Mouse (Mus musculus): ENCODE measurements around the gene Wbp2. TPM values are rescaled to one million over a fixed set of nuclear protein-coding genes. Genes with fewer than 3 reads are reported as not detected.

Gene Wbp2
- total RNA-seq, 2 experiments from 2014 or later = 70.1 to 71.0 TPM

DNA sequence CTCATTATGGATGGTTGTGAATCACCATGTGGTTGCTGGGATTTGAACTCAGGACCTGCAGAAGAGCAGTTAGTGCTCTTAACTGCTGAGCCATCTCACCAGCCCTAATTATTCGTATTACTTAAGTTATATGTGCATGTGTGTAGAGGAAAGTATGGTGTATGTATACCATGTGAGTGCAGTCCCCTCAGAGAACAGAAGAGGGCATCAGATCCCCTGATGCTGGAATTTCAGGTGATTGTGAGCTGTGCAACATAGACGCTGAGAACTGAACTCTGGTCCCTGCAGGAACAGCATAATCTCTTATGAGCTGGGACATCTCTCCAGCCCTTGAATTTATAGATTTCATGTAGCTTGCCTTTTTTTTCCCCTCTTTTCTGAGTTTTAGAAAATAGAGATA is 45.0 kb downstream of the Wbp2 start:
- intact Hi-C loops (cut with DNase I) = no loop called here
- no peak for DNase-seq

DNA sequence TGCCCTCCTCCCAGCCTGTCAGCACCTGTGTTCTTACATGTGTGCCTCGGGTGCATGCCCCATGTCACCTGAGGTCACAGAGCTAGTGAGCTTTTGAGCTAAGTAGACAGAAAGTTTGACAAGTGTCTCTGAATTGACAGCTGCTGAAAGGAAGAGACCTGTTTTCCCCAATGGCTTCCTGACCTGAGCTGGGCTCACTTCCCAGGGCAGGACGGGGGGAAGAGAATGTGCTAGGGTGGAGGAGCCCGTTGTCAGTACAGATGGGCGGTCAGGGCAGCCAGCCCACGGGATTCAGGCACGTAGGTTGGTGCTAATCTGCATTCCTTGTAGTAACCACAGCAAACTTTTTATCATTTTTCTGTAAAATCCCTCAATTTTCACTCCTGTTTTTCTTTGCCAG is 46.2 kb downstream of the Wbp2 start:
- no peak for DNase-seq

DNA sequence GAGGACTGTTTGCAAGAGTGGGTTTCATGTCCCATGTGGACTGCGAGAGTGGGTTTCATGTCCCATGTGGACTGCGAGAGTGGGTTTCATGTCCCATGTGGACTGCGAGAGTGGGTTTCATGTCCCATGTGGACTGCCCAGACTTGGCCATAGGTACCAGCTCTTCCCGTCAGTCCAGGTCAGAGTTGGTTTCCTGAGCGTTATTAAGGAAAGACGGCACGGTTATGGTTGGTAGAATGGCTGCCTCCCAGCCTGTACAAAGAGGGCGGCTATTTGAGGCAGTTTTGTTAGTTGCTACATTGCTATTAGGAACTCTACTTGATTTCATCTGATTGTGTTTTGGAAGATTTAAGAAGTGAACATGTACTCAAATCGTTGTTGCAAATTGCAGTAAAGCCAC is 49.0 kb downstream of the Wbp2 start:
- intact Hi-C loops (cut with DNase I) = loop anchor here (5.0 kb wide), 1 partner anchor 44 kb away; no protein-coding TSS in a partner anchor
- no peak for DNase-seq

More for the DNA sequence above, 46.2 kb downstream of the Wbp2 start:
- intact Hi-C loops (cut with DNase I) = no loop called here

DNA sequence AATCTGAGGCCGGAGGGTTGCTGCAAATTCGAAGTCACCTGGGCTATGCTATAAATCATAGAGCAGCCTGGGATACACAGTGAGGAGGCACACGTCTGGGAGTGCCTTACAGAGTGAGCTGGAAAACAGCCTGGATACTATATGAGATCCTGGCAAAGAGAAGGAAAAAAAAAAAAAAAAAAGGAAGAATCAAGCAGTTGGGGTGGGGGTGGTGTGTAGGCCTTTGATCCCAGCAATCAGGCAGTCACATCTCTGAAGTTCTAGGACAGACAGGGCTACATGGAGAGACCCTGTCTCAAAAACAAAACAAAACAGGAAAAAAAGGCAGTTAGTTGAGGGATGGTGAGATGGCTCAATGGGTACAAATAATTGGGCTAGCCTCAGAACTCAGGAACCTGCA is 50.1 kb downstream of the Wbp2 start:
- no peak for DNase-seq
- intact Hi-C loops (cut with DNase I) = loop anchor here (5.0 kb wide), 1 partner anchor 46 kb away; no protein-coding TSS in a partner anchor

DNA sequence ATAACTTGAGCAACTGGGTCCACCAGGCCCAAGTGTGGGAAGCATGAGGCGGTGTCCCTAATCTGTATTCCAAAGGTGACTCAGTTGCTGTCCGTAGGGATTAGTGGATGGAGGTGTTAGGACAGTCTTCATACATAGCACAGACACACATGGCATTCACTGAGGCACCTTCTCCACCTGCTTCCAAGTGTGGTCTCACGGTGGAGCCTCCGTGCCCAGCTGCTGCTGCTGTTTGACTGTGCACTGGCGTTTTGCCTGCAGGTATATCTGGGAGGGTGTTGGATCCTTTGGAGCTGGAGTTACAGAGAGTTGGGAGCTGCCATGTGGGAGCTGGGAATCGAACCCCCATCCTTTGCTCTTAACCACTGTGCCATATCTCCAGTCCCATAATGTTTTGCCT is 52.2 kb downstream of the Wbp2 start:
- DNase-seq = no peak
- intact Hi-C loops (cut with DNase I) = no loop called here

DNA sequence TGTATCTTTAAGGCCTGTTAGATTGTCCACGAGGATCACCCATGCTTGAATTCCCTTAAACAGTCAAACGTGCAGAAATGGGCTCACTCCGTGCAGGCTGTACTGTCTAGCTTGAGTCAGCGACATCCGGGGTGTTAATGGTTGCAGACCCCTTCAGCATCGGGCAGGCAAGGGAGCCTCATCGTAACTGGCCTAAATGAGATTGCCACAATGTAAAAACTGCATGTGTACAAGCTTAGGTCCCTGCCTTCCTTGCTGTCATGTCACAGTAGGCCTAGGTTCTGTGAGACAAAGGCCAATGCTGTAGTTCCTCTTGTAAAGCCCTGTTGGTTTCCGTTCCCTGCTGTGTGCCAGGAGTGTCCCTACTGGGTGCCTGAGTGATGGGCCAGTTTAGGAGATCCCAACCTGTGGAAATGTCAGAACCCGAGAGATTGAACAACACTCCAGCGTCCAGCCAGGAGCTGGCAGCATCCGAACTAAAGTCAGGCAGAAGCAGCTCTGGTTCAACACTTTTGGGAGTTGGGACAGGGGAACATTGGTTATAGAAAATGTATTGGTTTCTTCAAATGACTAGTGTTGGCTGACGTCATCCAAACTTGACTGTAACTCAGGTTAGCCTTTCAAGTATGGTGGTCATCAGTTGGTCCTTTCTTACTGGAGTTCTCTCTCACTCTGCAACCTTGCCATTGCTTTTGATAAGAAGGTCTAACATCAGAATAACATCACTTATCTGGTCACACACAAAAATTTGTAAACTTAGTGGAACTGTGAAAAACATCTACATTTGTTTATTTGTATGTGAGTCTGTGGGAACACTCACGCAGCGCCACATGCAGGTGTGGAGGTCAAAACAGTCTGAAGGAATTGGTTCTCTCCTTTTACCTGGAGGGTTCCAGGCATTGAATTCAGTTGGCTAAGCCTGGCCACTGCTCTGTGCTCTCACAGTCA is 55.6 kb downstream of the Wbp2 start:
- intact Hi-C loops (cut with DNase I) = loop anchor here (2.0 kb wide), 1 partner anchor 460 kb away; no protein-coding TSS in a partner anchor
- DNase-seq = no peak

DNA sequence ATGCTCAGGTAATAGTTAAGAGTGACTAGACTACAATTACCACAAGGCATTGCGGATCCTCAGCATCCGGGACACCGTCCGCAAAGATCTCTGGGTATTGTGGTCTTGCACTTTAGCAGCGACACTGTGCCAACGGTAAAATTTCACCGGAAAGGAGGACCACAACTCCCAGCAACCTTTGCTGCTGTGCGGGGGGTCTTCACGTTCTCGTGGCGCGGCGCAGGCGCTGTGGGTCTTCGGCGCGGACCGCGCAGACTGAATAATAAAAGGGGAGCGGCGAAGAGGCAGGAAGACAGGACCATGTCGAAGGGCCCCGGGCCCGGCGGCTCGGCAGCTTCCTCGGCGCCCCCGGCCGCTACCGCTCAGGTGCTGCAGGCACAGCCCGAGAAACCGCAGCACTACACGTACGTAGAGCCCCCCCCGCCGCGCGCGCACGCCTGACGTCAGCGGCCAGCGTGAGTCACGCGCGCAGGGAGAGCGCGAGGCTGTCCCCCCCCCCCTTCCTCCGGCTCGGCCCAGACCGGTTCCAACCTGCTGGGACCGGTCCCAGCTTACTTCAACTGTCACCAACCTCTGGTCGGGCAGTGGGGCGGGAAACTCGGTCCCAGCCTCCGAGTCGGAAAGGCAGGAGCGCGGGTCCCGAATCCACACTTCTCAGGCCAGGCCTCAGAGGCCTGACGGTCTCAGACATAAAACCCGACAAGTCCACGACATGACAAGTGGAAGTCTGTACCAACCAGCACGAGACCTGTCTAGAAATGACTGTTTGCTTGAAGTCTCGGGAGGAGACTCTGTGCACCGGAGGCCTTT is 56.5 kb downstream of the Wbp2 start, which contains the start of gene Unk:
Gene Unk (plus strand): TSS at position 235 of the 810 bp plus-strand sequence.
- intact Hi-C loops (cut with DNase I) = loop anchor here (2.0 kb wide), 1 partner anchor 461 kb away; no protein-coding TSS in a partner anchor
- peak; percentile 95 to 97 for DNase-seq

DNA sequence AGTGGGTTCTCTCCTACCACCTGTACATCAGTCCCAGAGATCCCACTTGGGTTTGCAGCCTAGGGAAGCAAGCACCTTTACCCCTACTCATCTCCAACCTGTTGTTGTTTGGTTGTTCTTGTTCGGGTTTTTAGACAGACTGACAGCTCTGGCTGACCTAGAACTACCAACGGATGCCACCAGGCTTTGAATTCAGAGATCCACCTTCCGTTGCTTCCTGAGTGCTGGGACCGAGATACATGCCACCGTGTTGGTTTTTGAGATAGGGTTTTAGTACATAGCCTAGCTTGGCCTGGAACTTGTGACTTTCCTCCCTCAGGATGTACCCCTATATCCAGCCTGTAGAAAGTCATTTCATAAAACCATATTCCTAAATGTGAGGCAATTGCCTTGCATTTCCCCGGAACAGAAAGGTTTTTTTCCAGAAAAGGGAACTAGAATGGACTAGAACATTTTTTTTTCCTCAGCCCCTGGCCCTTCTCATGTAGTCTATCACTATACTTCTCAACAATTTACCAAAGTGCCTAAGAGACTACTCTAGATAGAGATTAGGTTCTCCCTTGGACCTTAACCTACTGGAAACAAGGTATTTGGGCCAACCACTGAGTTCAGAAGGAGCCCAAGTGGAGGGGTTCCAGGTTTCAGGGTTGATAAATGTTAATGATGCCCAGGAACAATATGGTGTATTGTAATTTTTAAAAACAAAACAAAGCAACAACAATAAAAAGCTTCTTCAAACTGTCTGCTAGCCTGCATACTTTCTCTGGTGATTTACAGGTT is 57.5 kb downstream of the Wbp2 start:
- no peak for DNase-seq
- intact Hi-C loops (cut with DNase I) = no loop called here

Other genes starting within 250 kb of the Wbp2 start
- gene Myo15b, start 228.6 kb downstream of the Wbp2 start, total RNA-seq (2021) = not detected
- under 1 TPM; 0.46 to 0.84 TPM for gene Smim5, start 187.0 kb downstream of the Wbp2 start, total RNA-seq (2021)
- not detected for gene Smim6, start 175.0 kb downstream of the Wbp2 start, total RNA-seq (2021)
- 10 to 100 TPM; 11.5 to 11.6 TPM for gene Sap30bp, start 153.7 kb downstream of the Wbp2 start, total RNA-seq (2021)
- 1 to 10 TPM; 4.5 to 6.9 TPM for gene Recql5, start 153.5 kb downstream of the Wbp2 start, total RNA-seq (2021)
- gene Itgb4, start 112.3 kb downstream of the Wbp2 start, total RNA-seq (2021) = 1 to 10 TPM; 1.9 to 3.3 TPM
- 1 to 10 TPM; 3.0 to 3.8 TPM for gene Galk1, start 74.3 kb downstream of the Wbp2 start, total RNA-seq (2021)
- 10 to 100 TPM; 56.1 to 75.3 TPM for gene H3f3b, start 59.0 kb downstream of the Wbp2 start, total RNA-seq (2021)
- 1 to 10 TPM; 6.0 to 7.1 TPM for gene Unk, start 56.7 kb downstream of the Wbp2 start, total RNA-seq (2021)
- gene Unc13d, start 9.0 kb downstream of the Wbp2 start, total RNA-seq (2021) = under 1 TPM; 0.30 to 0.48 TPM
- 1 to 10 TPM; 9.1 to 9.3 TPM for gene Trim47, start 40.2 kb upstream of the Wbp2 start, total RNA-seq (2021)
- gene Trim65, start 44.1 kb upstream of the Wbp2 start, total RNA-seq (2021) = 1 to 10 TPM; 4.1 to 4.8 TPM
- 10 to 100 TPM; 49.4 to 49.9 TPM for gene Mrpl38, start 51.9 kb upstream of the Wbp2 start, total RNA-seq (2021)
- gene Fbf1, start 81.2 kb upstream of the Wbp2 start, total RNA-seq (2021) = 1 to 10 TPM; 9.3 to 9.8 TPM
- 10 to 100 TPM; 19.2 to 21.9 TPM for gene Ten1, start 111.9 kb upstream of the Wbp2 start, total RNA-seq (2021)
- gene Acox1, start 112.0 kb upstream of the Wbp2 start, total RNA-seq (2021) = 10 to 100 TPM; 62.6 to 80.1 TPM
- gene Evpl, start 151.1 kb upstream of the Wbp2 start, total RNA-seq (2021) = under 1 TPM; 0.05 to 0.07 TPM
- 10 to 100 TPM; 72.1 to 83.1 TPM for gene Srp68, start 187.2 kb upstream of the Wbp2 start, total RNA-seq (2021)
- under 1 TPM; 0.12 to 0.31 TPM for gene Galr2, start 193.9 kb upstream of the Wbp2 start, total RNA-seq (2021)
- 10 to 100 TPM; 85.9 to 94.8 TPM for gene Exoc7, start 220.2 kb upstream of the Wbp2 start, total RNA-seq (2021)
- gene Foxj1, start 248.4 kb upstream of the Wbp2 start, total RNA-seq (2021) = not detected

Data from gastrocnemius, postnatal 36 days (tissue).